Mouse (Mus musculus) hindbrain, embryonic 11.5 days (tissue): ENCODE measurements around the gene Igdcc3. TPM values are rescaled to one million over a fixed set of nuclear protein-coding genes. Genes with fewer than 3 reads are reported as not detected.
A peak's percentile ranks its signal among the peaks of the same experiment; 100 is the strongest.
"Not testable (repeated sequence)": the region's sequence is repeated elsewhere in the genome, so short reads cannot be mapped to it uniquely, and the experiment has no call there.

Experiments
- ATAC-seq: fragments of 200-750 bp; cut with Nextera tagmentation; 2 replicates; pipeline ENCODE4 v1.8.0; 2017; ENCODE audit warnings: mild to moderate bottlenecking, moderate TSS enrichment, moderate library complexity; ENCODE audit not compliant: low FRiP score
- DNase-seq: peaks from one replicate; pipeline ENCODE4 v3.0.0-alpha.2; 2015; ENCODE audit warnings: low spot score
- H3K27ac ChIP-seq: fragments of 300-500 bp; sonication (generic); 2 replicates; pipeline ENCODE4 v1.5.1; 2014; ENCODE audit warnings: mild to moderate bottlenecking, low read depth, low read length
- H3K27me3 ChIP-seq: fragments of 300-500 bp; sonication (generic); 2 replicates; pipeline ENCODE4 v1.6.1; 2014; ENCODE audit warnings: mild to moderate bottlenecking, low read length, moderate library complexity, mixed read lengths; ENCODE audit not compliant: control insufficient read depth, insufficient read depth
- H3K36me3 ChIP-seq: fragments of 300-500 bp; sonication (generic); 2 replicates; pipeline ENCODE4 v1.6.1; 2014; ENCODE audit warnings: mild to moderate bottlenecking, low read length, moderate library complexity, mixed read lengths; ENCODE audit not compliant: control insufficient read depth, insufficient read depth
- H3K4me1 ChIP-seq: fragments of 300-500 bp; sonication (generic); replicated peaks from 2 replicates; pipeline ENCODE4 v1.6.1; 2014; ENCODE audit warnings: low read length, mixed read lengths; ENCODE audit not compliant: control insufficient read depth, insufficient read depth
- H3K4me2 ChIP-seq: fragments of 300-500 bp; sonication (generic); replicated peaks from 2 replicates; pipeline ENCODE4 v1.6.1; 2014; ENCODE audit warnings: mild to moderate bottlenecking, low read depth, low read length
- H3K4me3 ChIP-seq: fragments of 300-500 bp; sonication (generic); 2 replicates; pipeline ENCODE4 v1.5.1; 2014; ENCODE audit warnings: low read depth, low read length
- H3K9ac ChIP-seq: fragments of 300-500 bp; sonication (generic); 2 replicates; pipeline ENCODE4 v1.6.1; 2014; ENCODE audit warnings: low read depth, low read length
- H3K9me3 ChIP-seq: fragments of 300-500 bp; sonication (generic); 2 replicates; pipeline ENCODE4 v1.6.1; 2016; ENCODE audit warnings: low read length; ENCODE audit not compliant: control insufficient read depth
- WGBS: fragments of 180-500 bp; shearing (Covaris S2); extraction: QIAGEN DNeasy Blood & Tissue Kit; methylation state at CpG from one replicate; pipeline ENCODE4 v1.1.7; 2014; 5-methylcytosine and 5-hydroxymethylcytosine counted together
- polyA plus RNA-seq: library from polyadenylated mRNA; unstranded; fragments of >200 nt; fragmentation: Nextera tagmentation; extraction: Ambion mirVana; gene quantifications from 2 replicates; pipeline ENCODE4 v1.2.1, GENCODE M21; 2014

The Igdcc3 gene
- polyA plus RNA-seq, 1 experiment from 2014 or later, result 46.0 TPM

DNA sequence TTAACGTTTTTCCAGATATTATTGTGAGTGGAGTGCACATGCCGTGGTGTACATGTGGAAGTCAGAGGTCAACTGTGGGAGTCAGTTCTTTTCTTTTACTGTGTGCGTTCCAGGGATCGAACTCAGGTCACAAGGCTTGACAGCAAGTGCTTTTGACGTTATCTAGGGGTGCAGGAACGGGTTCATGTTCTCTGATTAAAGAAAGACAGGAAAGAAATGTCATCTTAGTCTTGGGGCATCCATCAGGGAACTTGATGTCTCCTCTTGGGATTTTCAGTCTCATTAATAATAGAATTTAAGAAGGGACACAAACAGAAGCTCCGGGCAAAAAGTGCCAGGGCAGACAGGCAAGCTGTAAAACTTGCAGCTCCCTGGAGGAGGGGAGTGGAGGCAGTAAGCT is 58.7 kb downstream of the Igdcc3 start:
- ATAC-seq (no peak), DNase-seq (no peak)
- Histone ChIP-seq H3K4me2 (no peak overlapping the region), H3K36me3 (no peaks in the 10 kb centered on the region), H3K27ac (no peak overlapping the region), H3K4me1 (peaks cover 4% of the 10 kb centered on the region; the same call in 1 of the 2 replicates), H3K9me3 (no peaks in the 10 kb centered on the region), H3K27me3 (no peaks in the 10 kb centered on the region), H3K4me3 (no peak overlapping the region), H3K9ac (no peak overlapping the region)
- WGBS, result 62% methylated on average over 7 of the region's 7 CpGs

DNA sequence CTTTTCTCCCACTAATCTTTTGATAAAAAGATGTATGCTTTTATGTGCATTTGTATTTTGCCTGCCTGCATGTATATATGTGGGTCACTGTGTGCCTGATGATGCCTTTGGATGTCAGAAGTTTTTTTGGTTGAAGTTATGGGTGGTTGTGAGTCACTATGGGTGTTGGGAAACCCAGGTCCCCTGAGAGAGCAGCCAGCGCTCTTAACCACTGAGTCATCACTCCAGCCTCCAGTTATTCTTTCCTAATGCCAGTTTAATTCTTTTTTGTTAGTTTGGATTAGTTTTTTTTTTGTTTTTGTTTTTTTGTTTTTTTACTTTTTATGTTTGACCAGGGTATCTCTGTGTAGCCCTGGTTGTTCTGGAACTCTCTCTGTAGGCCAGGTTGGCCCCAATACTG is 59.6 kb downstream of the Igdcc3 start:
- Histone ChIP-seq H3K4me3 (no peak overlapping the region), H3K27me3 (no peaks in the 10 kb centered on the region), H3K36me3 (no peaks in the 10 kb centered on the region), H3K4me1 (peaks cover under 1% of the 10 kb centered on the region; the same call in 1 of the 2 replicates), H3K9me3 (no peaks in the 10 kb centered on the region), H3K27ac (peak overlapping the region; percentile 14; the same call in 1 of the 2 replicates), H3K9ac (no peak overlapping the region), H3K4me2 (no peak overlapping the region)
- DNase-seq (no peak), ATAC-seq (no peak)
- 67% methylated on average over 1 of the region's 1 CpGs for WGBS

DNA sequence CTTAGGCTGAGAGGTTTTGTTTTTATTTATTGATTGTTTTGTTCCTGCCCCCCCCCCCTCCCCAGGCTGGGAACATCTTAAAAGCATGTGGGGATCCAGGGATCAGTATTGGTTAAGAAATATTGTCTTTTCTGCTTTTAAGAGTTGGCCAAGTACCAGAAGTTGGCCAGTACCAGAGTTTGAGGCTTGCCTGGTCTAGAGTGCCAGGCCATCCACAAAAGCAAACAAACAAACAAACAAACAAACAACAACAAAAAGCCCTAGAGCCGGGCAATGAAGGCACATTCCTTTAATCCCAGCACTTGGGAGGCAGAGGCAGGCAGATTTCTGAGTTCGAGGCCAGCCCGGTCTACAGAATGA is 60.0 kb downstream of the Igdcc3 start:
- Histone ChIP-seq H3K4me1 (no peaks in the 10 kb centered on the region), H3K27ac (no peak overlapping the region), H3K27me3 (no peaks in the 10 kb centered on the region), H3K36me3 (no peaks in the 10 kb centered on the region), H3K9ac (no peak overlapping the region), H3K9me3 (no peaks in the 10 kb centered on the region), H3K4me2 (no peak overlapping the region), H3K4me3 (no peak overlapping the region)
- WGBS, result 49% methylated on average over 3 of the region's 3 CpGs
- DNase-seq (no peak), ATAC-seq (no peak)

DNA sequence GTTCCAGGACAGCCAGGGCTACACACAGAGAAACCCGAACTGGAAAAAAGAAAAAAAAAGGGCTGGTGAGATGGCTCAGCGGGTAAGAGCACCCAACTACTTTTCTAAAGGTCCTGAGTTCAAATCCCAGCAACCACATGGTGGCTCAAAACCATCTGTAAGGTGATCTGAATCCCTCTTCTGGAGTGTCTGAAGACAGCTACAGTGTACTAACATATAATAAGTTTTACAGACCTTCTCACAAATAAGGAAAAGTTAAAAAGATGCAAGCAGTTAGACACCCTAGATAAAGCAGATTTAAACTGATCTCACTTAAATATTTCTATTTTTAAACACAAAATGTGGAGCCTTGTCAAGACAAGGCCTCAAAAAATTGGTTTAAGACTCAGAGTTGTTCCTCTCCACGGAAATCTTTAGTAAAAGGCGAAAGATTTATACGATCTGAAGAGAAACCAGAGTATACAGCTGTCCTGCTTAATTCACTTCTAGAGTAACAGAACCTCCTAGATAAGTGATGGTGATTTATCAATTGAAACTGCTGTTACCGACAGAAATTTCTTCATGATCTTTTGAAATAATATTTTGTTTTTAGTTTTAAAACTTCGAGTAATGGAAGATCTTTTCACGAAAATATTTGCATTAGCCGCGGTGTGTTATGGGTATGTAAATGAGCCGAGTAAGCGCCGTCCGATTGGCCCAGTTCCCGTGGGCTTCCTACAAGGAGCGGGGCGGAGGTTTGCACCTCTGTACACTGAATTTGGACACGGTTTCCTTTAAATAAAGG is 60.6 kb downstream of the Igdcc3 start:
- Histone ChIP-seq H3K4me3 (peak overlapping the region; percentile 26), H3K27me3 (no peaks in the 10 kb centered on the region), H3K36me3 (no peaks in the 10 kb centered on the region), H3K4me2 (peak overlapping the region; percentile 41), H3K4me1 (no peaks in the 10 kb centered on the region), H3K9me3 (no peaks in the 10 kb centered on the region), H3K9ac (peak overlapping the region; percentile 46), H3K27ac (peak overlapping the region; percentile 14; the same call in 1 of the 2 replicates)
- DNase-seq (peak; percentile 86), ATAC-seq (peak; percentile 91)
- under 1% methylated on average over 18 of the region's 18 CpGs for WGBS

DNA sequence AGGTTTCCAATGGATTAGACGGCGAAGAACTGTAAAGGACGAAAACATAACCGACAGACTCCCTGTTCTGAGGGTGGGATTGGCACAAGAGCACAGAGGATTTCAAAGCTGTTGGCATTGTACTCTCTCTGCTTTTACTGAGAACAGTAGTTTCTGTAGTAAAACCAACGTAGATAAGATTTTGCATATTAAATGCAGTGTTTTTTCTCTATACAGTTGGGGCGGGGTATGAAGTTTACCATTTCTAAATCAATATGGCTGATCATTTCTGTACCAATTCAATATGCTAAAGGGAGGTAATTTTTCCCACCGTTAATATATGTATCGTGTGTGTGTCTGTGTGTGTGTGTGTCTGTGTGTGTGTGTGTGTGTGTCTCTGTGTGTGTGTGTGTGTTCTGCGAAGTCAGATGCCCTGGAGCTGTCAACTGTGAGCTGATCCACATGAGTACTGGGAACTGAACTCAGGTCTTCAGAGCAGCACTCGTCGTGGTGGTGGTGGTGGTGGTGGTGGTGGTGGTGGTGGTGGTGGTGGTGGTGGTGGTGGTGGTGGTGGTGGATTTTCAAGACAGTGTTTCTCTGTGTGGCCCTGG is 61.3 kb downstream of the Igdcc3 start:
- DNase-seq, result no peak
- H3K27ac ChIP-seq, result peak overlapping the region; percentile 14; the same call in 1 of the 2 replicates
- no peaks in the 10 kb centered on the region for H3K36me3 ChIP-seq
- peak; percentile 25; the same call in 1 of the 2 replicates for ATAC-seq
- H3K4me2 ChIP-seq, result peak overlapping the region; percentile 41
- H3K9ac ChIP-seq, result peak overlapping the region; percentile 46
- 28% methylated on average over 10 of the region's 11 CpGs for WGBS
- H3K4me3 ChIP-seq, result peak overlapping the region; percentile 26
- H3K27me3 ChIP-seq, result no peaks in the 10 kb centered on the region
- H3K9me3 ChIP-seq, result no peaks in the 10 kb centered on the region
- H3K4me1 ChIP-seq, result no peaks in the 10 kb centered on the region

DNA sequence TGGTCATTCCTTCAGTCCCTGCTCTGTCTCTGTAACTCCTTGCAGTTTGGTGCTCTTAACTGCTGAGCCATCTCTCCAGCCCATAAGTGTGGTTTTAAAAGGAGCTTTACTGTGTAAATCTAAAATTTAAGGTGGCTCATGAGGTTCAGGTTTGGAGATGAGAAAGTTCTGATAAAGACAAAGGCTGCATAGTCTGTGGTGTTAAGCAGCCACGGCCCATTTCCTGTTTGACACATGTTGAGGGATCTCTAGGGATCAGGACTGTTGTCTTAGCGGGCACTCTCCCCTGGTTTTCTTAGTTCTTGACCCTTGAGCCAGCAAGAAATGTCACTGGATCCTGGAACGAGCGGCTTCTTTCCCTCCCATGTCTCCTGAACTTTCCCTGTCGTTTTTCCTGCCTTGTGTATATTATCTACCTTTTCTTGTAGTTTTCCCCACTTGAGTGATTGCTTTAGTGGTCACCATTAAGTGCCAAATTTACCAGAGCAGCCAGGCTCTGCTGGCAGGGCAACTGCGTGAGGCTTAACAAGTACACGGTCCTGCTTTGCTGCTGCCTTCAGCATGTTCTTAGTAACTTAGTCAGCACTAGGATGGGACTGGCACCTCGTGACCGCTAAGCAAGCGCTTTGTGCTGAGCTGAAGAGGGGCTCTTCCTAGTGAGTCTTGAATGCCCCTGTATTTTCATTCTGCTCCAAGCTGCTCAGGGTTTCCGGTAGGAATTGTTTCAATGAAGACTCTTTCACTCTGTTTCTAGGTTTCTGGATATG is 64.2 kb downstream of the Igdcc3 start:
- H3K4me2 ChIP-seq, result no peak overlapping the region
- H3K4me1 ChIP-seq, result no peaks in the 10 kb centered on the region
- H3K9ac ChIP-seq, result no peak overlapping the region
- no peak overlapping the region for H3K27ac ChIP-seq
- DNase-seq (no peak), ATAC-seq (no peak)
- H3K27me3 ChIP-seq, result no peaks in the 10 kb centered on the region
- H3K36me3 ChIP-seq, result no peaks in the 10 kb centered on the region
- no peaks in the 10 kb centered on the region for H3K9me3 ChIP-seq
- WGBS, result 68% methylated on average over 11 of the region's 11 CpGs
- H3K4me3 ChIP-seq, result no peak overlapping the region

DNA sequence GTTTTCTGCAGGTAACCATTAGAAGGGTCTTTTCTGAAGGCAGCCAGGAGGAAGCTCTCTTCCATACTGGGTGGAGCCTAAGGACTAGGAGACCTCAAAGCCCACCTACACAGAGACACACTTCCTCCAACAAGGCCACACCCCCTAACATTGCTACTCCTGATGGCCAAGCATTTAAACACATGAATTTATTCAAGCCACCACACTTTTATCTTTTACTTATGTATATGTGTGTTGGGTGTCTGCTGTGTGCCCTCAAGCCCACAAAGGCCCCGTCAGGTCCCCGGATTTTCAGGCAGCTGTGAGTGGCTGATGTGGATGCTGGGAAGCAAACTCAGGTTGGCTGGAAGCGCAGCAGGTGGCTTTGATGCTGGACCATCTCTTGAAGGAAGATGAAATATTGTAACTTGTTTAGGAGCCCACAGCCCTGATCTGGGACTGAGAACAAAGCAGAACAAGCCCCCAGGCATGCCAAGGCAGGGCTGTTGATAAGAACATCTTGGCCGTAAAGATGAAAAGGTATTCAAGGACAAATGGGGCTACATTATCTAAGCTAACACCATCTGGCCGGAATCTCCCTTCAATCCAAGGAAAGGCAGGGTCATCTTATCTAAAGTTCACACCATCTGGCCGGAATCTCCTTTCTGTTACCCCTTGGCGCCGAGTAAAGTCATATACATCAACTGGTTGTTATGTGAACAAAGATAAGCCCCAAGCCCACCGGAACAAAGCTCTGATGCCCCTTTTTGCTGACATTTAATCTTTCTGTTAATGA is 66.2 kb downstream of the Igdcc3 start:
- not testable (repeated sequence) for H3K9ac ChIP-seq, DNase-seq, H3K27ac ChIP-seq, H3K4me2 ChIP-seq, H3K4me3 ChIP-seq, ATAC-seq, H3K4me1 ChIP-seq, H3K9me3 ChIP-seq, H3K36me3 ChIP-seq, H3K27me3 ChIP-seq
- WGBS, result 93% methylated on average over 7 of the region's 9 CpGs
